Mouse (Mus musculus) G1E (cell line): ENCODE measurements around the gene Galnt2.

ENCODE experiments used
- CTCF ChIP-seq: IDR thresholded peaks from 2 replicates; pipeline ENCODE4 v1.5.1; 2012; ENCODE audit warnings: low read depth, low read length, inconsistent platforms, mixed read lengths
- TAL1 ChIP-seq: conservative IDR thresholded peaks from 2 replicates; pipeline ENCODE4 v1.6.1; 2012; ENCODE audit warnings: low read depth, low read length, inconsistent platforms, mixed read lengths

- no peak for TF ChIP-seq CTCF
- no peak for TF ChIP-seq TAL1
These were observed 59.9 kb downstream of the Galnt2 start for GRCm38 (mm10) chr8:124290911-124291691.
